Mouse (Mus musculus) liver, adult 2 months (tissue): ENCODE measurements around the gene Sox13.

Experiments
- CTCF ChIP-seq: fragments of 200-500 bp; IDR thresholded peaks from 2 replicates; pipeline ENCODE4 v1.5.1; 2011; ENCODE audit warnings: low read depth, low read length, control low read depth
- POLR2A ChIP-seq: fragments of 200-500 bp; IDR thresholded peaks from 2 replicates; pipeline ENCODE4 v1.6.1; 2011; ENCODE audit warnings: low read length, control low read depth; ENCODE audit not compliant: insufficient read depth; ENCODE audit errors: extremely low read depth

DNA sequence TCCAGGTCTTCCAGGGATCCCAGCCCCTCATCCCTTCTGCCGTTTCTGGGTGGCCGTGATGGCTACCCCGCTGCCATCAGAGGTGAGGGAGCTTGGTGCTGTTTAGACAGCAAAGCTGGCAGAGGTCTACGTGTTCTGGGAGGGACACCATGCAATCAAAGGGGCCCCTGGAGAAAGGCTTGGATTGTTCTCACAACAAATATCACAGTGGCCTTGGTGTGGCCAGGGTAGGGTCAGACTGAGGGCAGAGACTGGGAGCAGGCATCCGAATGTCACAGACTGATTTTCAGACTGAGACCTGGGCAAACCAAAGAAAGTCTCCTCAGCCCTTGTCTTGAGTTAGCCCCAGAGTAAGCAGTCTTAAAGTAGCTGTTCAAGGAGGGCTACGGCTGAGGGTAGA lies 52.7 kb downstream of the Sox13 start:
- TF ChIP-seq POLR2A (no peak), CTCF (no peak)
